Mouse (Mus musculus): ENCODE data around the gene Taok3.

DNA sequence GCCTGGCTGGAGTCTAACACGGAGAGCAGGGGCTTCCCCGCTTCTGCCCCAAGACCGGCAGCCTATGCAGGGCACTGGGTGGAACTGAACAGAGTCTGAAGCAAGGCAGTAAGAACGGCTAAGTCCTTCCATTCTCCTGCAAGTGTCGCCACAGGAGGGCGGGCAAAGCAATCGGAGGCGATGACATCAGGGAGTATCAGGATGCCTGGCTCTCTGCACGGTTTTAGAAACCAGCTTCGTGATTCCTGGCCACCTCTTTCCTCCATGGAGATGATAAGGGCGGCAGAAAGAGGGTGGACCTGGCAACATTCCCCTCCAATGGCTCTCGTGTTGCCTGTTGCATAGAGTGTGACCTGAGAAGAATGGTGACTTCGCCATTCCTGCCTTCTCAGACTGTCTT lies 32.2 kb upstream of the Taok3 start:
- TF ChIP-seq CTCF (IDR thresholded peaks at IDR 0.05; ENCODE audit: low read depth) (peak; percentile 40), EP300 (IDR thresholded peaks at IDR 0.05; ENCODE audit: low read depth) (no peak)
